Mouse (Mus musculus) cerebellum, adult 2 months (tissue): ENCODE data around the gene Inhbb.

Experiments
- CTCF ChIP-seq: fragments of 200-500 bp; IDR thresholded peaks from 2 replicates; pipeline ENCODE4 v1.5.1; 2011; ENCODE audit warnings: low read depth, mild to moderate bottlenecking, control low read depth, low read length, moderate library complexity, borderline replicate concordance; ENCODE audit not compliant: insufficient read depth
- POLR2A ChIP-seq: fragments of 200-500 bp; IDR thresholded peaks from 2 replicates; pipeline ENCODE4 v1.6.1; 2011; ENCODE audit warnings: low read length, control low read depth, borderline replicate concordance; ENCODE audit not compliant: insufficient read depth

GRCm38 (mm10) chr1:119457528-119457855 lies 35.4 kb upstream of the Inhbb start:
- TF ChIP-seq CTCF (no peak), POLR2A (no peak)
